Mouse (Mus musculus) megakaryocyte, embryonic 14.5 days (primary cell): ENCODE measurements around the gene Edn2.

ENCODE experiments used
- FLI1 ChIP-seq: IDR thresholded peaks from 2 replicates; pipeline ENCODE4 v1.6.1; 2012; ENCODE audit warnings: low read length, inconsistent platforms, mixed read lengths
- GATA1 ChIP-seq: IDR thresholded peaks from 3 replicates; pipeline ENCODE4 v1.6.1; 2012; ENCODE audit warnings: mixed read lengths, low read length, inconsistent platforms, borderline replicate concordance

DNA sequence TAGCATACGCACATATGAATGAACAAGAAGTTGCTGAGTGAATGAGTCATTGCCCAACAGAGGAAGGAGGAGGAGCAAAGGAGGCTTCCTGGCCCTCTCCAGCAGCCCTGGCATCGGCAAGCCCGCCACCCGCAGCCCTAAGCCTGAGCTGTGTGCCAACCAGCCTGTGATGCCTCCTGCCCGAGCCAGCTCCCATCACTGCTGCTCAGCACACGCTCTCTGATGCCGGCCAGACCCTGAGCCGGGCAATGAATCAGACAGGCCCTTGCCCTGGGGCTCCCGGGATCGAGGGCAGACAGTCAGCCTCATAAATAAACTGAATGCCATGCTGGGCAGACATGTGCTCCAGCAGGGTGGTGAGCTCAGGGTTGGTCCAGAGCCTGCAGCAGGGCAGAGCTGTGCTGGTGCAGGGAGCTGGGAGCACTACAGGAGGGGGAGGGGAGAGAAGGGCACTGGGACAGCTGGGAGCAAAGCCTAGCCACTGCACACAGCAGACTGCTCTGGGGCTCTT is 27.7 kb downstream of the Edn2 start:
- TF ChIP-seq GATA1 (no peak), FLI1 (no peak)
